Mouse (Mus musculus) left cerebral cortex, postnatal 4 days (tissue): Measurements from ENCODE around the gene Ephb4. TPM values are rescaled to one million over a fixed set of nuclear protein-coding genes. Genes with fewer than 3 reads are reported as not detected.

Experiments used
- DNase-seq: peaks from one replicate; pipeline ENCODE4 v3.0.0-alpha.2; 2022
- intact Hi-C: fragments of 180-260 bp; cut with DNase I; formaldehyde crosslinking; loops from one replicate; pipeline ENCODE4 v1.15.1; 2025
- total RNA-seq, 2 experiments: library from RNA; stranded (reverse); gene quantifications; 2 replicates each; pipeline ENCODE4 v1.2.3; 2021

The Ephb4 gene
- total RNA-seq, 2 experiments from 2014 or later, result 9.4 to 10.2 TPM

DNA sequence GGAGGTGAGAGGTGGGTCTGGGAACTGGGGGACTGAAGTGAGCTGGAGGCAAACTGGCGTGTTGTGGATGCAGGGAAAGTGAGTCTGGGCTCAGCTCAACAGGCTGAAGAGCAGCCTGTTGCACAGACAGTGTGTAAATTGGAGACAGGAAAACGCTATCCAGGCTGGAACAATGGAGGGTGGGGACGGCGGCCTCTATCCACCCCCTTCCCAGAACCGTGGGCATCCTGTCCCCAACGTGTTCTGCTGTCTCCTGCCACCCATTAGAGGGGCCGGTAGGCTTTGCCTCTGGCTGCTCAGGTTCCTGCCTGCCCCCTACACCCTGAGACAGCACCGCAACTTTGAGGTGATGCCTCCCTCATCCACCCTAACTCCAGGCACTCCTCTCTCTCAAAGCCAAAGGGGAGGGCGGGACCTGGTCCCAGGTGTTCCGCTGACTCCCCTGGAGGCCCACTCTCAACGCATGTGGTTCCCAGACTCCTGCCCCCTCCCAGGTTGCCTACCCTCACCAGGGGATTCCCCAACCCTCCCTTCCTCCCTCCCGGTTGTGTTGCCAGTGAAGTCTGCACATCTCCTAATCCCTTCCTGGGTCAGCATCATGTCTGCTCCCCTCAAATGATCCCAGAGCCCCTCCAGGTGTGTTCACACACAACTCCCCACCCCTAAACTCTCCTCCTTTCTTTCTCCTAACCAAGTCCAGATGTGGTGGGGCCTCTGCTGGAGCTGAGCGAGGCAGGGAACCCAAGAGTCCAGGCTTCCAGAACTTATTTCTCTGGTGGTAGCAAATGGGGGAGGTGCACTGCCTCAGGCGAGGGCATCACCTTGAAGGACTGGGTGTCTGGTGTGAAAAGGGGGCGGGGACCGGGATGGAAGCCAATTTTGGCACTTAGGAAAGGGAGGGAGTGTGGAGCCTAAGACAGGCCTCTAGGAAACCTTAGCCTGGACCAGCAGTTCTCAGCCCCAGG, 2.4 kb downstream of the Ephb4 start:
- DNase-seq, result peak; percentile 21
- intact Hi-C loops, result loop anchor here (10.0 kb wide), 1 partner anchor 393 kb away; the partner anchor contains the start of genes Nyap1 and Tsc22d4

DNA sequence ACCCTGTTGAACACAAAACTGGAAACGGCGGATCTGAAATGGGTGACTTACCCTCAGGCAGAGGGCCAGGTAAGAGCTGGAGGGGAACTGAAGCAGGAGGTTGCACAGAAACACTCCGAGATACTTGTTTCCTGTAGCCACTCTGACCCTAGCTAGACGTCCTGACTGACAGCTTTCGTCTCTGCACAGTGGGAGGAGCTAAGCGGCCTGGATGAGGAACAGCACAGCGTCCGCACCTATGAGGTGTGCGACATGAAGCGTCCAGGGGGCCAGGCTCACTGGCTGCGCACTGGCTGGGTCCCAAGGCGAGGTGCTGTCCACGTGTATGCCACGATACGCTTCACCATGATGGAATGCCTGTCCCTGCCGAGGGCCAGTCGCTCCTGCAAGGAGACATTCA, 4.2 kb downstream of the Ephb4 start:
- DNase-seq, result no peak
- intact Hi-C loops, result loop anchor here (10.0 kb wide), 1 partner anchor 391 kb away; the partner anchor contains the start of genes Nyap1 and Tsc22d4

DNA sequence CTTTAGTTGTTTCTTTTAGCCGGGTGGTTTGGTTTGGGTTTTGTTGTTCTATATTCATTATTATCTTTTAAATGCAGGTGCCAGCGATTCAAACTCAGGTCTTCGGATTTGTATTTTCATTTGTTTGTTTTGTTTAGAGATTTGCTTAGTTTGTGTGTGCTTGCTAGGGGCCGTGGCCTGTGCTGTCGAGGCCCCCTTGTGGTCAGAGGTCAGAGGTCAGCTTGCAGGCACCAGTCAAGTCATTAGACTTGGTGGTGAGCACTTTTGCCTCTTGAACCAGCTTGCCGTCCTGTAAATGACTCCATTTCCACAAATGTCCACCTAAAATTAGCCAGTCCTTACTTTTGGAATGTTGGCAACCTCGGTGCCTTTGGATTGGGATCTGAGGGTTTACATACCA, 8.5 kb downstream of the Ephb4 start:
- intact Hi-C loops, result loop anchor here (10.0 kb wide), 1 partner anchor 386 kb away; the partner anchor contains the start of genes Nyap1 and Tsc22d4
- no peak for DNase-seq

DNA sequence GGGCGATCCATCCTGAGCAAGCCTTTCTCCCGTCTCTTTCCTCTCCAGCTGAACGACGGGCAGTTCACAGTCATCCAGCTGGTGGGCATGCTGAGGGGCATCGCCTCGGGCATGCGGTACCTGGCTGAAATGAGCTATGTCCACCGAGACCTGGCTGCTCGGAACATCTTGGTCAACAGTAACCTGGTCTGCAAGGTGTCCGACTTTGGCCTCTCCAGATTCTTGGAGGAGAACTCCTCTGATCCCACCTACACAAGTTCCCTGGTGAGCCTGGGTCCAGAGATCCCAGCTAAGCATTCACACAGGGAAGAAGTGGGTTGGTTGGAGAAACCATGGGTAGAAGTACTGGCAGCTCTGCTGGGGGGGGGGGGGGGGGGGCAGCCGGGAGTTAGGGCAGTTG, 19.8 kb downstream of the Ephb4 start:
- intact Hi-C loops, result no loop called here
- no peak for DNase-seq

DNA sequence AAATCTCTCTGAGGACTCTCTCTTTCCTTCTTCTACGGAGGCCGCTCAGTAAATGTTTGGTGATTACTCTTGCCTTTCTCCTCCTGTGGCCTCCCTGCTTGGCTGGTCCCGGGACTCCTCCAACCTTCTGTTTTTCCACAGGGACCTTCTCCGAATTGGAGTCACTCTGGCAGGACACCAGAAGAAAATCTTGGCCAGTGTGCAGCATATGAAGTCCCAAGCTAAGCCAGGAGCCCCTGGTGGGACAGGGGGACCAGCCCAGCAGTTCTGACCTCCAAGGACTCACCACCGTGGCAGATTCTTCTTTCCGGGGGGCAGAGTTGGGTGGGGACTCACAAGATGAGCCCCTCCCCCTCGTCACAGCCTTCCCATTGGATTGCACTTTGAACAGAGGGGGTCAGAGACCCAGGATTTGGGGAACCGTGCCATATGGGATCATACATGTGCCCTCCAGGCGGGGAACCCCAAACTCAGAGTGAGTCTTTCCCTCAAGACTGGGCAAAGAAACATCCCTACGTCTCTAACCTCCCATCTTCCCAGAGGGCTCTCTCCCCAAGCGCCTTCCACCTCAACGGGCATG, 23.6 kb downstream of the Ephb4 start:
- intact Hi-C loops, result no loop called here
- DNase-seq, result no peak

DNA sequence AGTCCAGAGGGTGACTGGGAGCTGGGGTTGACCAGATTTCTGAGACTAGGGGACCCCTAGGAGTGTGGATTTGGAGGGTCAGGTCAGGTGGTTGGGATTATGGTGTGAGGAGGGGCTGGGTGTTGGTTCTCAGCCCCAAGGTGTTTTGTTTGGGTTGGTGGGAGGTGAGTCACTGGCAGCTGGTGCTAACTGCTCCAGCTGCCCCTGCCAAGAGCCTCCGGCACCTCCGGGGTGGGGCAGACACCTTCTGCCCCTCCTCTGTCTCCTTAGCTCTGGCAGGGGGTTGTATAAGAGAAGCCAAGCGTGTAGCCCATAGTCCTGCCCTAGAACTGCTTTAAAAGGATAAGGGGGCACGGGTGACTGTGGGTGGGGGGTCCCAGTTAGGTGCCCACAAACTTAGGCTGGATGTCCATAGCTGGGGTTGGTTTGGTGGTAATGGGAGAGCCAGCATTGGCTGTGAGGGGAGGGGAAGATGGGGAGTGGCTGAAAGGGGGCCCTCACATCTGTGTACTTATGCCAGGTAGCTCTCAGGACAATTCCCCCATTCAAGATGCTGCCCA, 24.7 kb downstream of the Ephb4 start:
- no peak for DNase-seq
- intact Hi-C loops, result no loop called here

DNA sequence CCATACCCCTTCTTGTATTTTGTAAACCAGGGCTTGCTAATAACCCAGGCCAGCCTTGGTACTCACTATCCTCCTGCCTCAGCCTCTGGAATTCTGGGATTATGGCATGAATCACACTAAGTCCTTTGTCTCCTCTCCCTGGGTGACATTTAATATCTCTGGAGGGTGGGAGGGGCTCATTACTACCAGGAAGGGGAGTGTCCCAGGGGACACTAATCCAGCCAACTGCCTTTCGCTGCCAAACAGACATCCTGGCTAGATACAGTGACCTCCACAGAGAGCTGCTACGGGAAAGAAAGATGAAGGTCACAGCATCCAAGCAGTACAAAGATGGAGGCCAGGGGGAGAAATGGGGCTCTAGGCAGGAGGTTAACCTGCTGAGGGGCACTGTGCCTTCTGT, 25.7 kb downstream of the Ephb4 start:
- intact Hi-C loops, result no loop called here

DNA sequence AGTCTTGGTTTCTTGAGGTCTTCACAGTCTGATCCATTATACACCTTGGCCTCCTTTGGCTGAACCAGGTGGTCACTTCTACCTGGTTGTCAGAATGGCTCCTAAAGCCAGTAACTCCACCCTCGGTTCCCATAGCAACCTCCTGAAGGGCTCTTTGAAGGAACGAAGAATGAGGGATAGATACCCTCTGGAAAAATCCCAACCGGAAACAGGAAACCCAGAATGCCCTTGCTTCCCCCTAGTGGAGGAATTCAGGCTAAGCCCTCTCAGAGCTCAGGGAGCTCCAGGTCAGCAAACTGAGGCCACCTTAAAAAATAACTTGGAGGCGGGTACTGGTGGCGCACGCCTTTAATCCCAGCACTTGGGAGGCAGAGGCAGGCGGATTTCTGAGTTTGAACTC, 26.3 kb downstream of the Ephb4 start:
- intact Hi-C loops, result no loop called here

More for the DNA sequence above, 25.7 kb downstream of the Ephb4 start:
- no peak for DNase-seq

DNA sequence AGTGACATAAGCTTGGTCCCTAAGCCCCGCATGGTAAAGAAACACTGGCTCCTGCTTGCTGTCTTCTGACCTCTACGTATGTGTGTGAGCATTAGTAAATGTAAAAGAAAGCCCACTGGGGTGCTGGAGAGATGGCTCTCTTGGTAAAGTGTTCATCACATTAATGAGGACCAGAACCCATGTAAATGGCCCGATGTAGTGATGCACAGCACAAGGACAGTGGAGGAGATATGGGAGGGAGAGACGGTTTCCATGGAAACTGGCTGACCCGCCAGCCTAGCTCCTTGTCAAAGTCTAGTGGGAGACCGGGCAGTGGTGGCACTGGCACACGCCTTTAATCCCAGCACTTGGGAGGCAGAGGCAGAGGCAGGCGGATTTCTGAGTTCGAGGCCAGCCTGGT, 26.8 kb downstream of the Ephb4 start:
- DNase-seq, result no peak
- intact Hi-C loops, result no loop called here

More for the DNA sequence above, 26.3 kb downstream of the Ephb4 start:
- DNase-seq, result no peak

DNA sequence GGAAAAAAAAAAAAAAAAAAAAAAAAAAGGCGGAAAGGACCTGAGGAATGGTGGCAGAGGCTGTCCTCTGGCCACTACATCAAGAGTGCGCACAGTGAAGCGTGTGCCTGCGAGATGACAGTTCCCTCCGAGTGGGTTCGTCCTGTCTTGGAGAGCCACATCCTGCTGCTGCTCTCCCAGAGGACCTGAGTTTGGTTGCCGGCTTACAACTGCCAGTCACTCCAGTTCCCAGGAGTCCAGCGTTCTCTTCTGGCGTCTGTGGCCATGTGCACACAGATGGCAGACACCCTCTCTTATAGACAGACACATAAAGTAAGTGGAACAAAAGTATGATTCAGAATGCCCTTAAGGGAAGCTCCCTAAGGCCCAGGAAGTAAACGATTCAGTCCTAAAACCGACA, 27.3 kb downstream of the Ephb4 start:
- intact Hi-C loops, result no loop called here
- DNase-seq, result no peak

DNA sequence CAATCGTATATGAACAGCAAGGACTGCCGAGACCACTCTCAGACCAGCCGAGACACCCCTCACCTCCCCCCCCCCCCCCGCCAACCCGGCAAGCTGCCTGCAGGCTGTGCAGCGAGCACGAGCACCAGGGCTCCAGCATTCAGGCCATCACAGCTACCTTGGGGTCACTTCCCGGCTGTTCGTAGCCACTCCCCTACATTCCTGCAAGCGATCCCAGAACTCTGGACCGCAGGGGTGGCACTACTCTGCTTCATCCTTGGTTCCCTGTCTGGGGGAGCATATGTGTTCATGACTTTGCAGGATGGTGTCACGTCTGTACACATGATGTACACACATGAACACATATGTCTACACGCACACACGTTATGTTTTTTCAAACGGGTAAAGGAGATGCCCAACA, 27.7 kb downstream of the Ephb4 start:
- no peak for DNase-seq
- intact Hi-C loops, result no loop called here

DNA sequence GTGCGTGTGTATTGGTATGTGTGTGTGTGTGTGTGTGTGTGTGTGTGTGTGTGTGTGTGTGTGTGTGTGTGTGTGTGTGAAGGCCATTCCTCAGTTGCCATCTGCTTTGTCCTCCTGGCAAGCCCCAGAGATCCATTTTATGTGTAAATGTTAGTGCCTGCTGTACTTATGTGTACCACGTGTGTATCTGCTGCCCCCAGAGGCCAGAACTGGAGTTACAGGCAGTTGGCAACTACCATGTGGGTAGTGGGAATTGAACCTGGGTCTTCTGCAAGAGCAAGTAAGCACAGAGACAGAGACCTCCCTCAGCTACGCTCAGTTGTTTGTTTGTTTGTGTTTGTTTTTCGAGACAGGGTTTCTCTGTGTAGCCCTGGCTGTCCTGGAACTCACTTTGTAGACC, 31.2 kb downstream of the Ephb4 start:
- DNase-seq, result peak; percentile 66
- intact Hi-C loops, result no loop called here

DNA sequence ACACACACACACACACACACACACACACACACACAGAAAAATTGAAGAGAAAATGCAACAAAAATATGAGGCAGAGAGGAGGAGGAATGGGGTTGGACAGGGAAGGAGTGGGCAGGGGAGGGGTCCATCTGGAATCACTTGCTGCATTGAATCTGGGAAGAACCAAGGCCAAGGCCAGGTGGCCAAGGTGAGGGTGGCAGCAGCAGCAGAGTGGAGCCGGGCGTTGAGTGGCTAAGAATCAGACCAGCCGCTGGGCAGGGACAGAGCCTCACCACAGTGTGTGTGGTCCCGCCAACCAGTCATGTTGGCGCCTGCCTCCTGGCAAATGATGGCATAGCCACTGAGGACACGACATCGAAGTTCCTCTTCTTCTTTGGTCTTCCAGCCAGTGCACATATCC, 33.5 kb downstream of the Ephb4 start:
- intact Hi-C loops, result no loop called here
- no peak for DNase-seq

DNA sequence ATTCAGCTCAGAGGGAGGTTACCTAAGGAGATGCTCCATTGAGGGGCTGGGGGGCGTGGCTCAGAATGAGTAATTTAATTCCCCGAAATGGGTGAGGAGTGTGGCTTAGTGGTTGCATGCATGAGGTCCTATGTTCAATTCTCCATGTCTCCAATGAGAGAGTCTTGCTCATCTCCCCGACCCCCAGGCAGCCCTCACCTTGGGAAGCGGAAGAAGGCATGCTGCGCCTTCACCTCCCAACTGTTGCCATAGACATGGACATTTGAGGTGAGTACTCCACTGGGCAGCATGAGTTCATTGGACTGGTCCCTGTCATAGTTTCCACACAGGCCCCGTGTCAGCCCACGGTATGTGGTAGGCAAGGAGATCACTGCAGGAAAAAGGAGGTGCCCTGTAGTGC, 36.8 kb downstream of the Ephb4 start:
- intact Hi-C loops, result no loop called here
- DNase-seq, result no peak

DNA sequence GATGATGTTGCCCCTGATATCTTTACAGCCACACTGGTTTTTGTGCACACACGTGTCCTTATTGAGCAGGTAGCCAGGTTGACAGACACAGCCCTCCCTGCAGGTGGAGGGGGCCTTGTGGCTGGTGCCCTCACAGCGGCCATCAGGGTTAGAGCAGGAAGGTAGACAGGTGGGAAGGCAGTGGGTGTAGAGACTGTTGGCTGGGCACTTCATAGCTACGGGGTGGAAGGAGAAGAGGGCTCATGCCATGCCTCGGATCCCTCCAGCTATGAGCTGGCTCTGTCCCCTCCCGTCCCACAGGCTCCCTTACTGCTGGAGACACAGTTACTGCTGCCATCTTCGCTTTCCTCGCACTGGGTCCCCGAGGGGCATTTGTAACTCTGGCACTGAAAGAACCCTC, 41.7 kb downstream of the Ephb4 start:
- intact Hi-C loops, result no loop called here
- no peak for DNase-seq

DNA sequence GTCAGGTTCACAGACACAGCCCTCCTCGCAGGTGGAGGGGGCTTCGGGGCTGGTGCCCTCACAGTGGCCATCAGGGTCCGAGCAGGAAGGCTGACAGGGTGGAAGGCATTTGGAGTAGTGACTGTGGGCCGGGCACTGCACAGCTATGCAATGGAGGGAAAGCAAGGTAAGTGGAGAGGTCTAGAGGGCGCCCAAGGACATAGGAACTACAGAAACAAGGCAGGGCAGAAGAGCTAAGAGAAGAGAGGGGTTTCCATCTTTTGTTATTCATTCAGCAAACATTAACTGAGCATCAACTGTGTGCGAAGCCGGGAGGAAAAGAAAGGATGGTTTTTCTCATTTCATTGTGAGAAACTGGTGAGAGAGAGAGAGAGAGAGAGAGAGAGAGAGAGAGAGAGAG, 44.5 kb downstream of the Ephb4 start:
- no peak for DNase-seq
- intact Hi-C loops, result no loop called here

DNA sequence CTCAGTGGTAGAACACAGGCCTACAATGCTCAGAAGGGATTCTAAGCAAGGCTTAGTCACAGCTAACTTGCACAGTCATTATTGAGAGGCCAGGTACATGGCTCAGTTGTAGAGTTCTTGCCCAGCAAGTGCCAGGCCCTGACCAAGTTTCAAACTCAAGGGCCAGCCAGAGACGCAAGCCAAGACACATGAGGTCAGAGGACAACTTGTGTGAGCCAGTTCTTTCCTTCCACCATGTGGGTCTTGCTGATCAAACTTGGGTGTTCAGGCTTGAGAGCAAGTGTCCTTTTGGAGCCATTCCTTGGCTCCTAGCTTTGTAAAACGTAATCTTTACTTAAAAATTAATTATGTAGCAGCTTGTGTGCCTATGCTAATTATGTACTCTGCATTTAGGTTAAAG, 54.2 kb downstream of the Ephb4 start:
- intact Hi-C loops, result no loop called here
- no peak for DNase-seq

DNA sequence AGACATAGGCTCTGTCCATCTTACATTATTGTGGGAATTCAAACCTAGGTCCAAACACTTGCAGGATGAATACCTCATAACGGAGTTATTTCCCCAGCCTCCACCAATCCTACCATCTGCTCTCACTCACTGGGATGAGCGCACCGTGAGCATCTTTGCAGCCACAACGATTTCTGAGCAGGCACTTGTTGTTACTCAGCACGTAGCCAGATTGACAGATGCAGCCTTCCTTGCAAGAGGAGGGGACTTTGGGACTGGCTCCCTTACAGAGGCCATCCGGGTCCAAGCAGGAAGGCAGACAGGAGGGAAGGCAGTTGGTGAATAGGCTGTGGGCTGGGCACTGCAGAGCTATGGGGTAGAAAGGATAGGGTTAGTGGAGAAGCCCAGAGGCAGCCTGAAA, 59.5 kb downstream of the Ephb4 start:
- intact Hi-C loops, result no loop called here
- DNase-seq, result peak; percentile 36

DNA sequence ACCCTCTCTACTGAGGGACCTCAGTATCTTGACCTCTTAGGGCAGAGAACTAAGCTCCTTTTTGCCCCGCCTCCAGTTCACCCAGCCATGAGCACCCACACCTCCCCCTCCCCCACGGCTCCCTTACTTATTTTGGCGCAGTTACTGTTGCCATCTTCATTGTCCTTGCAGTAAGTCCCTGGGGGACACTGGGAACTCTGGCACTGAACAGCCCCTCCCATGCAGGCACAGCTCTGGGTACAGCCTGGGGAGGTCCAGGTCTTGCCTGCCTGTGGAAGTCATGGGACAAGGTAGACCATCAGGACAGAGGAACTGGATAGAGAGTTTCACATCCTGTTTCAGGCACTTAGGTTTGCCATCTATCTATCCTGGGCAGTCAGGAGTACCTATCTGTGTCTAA, 60.2 kb downstream of the Ephb4 start:
- intact Hi-C loops, result no loop called here
- DNase-seq, result no peak

DNA sequence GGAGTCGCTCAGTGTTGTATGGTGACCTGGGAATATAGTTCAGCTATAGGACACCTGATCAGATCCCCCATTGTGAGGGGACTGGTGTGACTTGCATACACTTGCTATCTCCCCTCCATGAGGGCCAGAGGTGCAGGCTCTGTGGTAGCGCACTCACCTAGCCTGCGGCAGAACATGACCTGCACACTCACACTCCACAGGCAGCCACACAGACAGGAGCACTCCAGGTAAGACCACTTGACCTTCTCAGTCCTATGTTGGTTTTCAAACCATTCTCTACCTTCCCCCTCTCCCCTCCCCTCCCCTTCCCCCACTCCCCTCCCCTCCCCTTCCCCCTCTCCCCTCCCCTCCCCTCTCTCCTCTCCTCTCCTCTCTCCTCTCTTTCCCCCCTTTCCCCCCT, 60.6 kb downstream of the Ephb4 start:
- no peak for DNase-seq
- intact Hi-C loops, result no loop called here

DNA sequence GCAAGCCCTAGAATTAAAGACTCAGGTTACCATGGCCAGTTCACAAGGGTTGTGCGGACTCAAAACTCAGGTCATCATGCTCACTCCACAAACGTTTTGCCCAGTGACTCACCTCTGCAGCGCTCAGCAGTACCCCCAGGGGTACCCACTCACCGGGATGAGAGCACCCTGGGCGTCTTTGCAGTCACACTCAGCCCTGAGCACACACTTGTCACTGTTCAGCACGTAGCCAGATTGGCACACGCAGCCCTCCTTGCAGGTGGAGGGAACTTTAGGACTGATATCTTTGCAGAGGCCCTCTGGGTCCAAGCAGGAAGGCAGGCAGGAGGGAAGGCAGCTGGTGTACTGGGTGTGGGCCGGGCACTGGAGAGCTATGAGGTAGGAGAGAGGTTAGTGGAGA, 61.3 kb downstream of the Ephb4 start:
- no peak for DNase-seq
- intact Hi-C loops, result no loop called here

DNA sequence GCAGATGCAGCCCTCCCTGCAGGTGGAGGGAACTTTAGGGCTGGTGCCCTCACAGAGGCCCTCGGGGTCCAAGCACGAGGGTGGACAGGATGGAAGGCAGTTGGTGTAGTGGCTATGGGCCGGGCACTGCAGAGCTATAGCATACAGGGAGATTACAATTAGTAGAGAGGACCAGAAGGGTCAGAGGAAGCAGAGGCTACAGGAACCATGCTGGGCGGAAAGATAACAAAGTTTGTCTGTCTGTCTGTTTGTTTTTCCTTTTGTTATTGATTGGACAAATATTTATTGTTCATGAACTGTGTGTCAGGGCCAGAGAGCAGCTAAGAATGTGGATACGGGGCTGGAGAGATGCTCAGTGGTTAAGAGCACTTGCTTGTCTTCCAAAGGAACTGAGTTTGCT, 64.3 kb downstream of the Ephb4 start:
- intact Hi-C loops, result no loop called here
- DNase-seq, result no peak
